Mouse (Mus musculus): ENCODE data around the gene Wdr13.

Wdr13 gene

GRCm38 (mm10) chrX:8132017-8132976, at the start of gene Wdr13:
Wdr13 (minus strand) TSS chrX:8132892.
- peak; percentile 73 for DNase-seq (ENCODE audit: low read depth, low spot score)

DNA sequence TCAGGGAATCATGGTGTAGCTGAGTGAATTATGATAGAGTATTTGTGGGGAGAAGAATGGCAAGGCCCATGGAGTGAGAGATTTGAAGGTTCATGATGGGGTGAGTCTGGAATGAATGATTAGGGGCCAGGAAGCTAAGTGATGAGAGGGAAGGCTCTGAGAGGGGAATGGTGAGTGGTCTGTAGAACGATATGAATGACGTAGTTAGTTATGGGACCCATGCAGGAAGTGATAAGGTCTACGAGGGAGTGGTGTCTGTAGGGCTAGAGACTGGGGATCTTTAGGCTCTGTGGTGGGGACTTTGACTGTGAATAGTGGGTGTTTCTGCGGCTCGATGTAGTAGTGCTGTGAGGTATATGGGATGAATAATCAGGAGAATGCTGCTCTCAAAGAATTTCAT, 47.0 kb upstream of the Wdr13 start:
- no peak for DNase-seq (ENCODE audit: low read depth, low spot score)

DNA sequence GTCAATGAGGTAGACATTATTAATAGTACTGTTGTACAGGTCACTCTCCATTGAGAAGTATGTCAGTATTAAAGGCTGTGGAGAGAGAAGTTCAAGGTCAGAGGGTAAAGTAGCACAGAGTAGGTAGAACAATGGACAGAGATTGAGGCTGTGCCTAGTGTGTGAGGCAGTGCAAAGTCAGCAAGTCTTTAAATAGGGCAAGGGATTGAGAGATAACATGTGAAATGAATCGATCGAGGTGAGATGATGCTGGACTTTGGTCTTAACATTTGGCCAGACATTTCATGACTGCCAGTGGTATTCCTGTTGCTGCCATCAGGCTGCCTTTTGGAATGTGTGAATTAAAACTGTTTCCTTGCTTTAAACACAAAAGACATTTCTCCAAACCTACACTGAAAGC, 46.2 kb upstream of the Wdr13 start:
- no peak for DNase-seq (ENCODE audit: low read depth, low spot score)

GRCm38 (mm10) chrX:8175504-8176385, 43.1 kb upstream of the Wdr13 start, which contains the start of gene Tbc1d25:
Tbc1d25 (minus strand) TSS chrX:8176181.
- peak; percentile 73 for DNase-seq (ENCODE audit: low read depth, low spot score)

DNA sequence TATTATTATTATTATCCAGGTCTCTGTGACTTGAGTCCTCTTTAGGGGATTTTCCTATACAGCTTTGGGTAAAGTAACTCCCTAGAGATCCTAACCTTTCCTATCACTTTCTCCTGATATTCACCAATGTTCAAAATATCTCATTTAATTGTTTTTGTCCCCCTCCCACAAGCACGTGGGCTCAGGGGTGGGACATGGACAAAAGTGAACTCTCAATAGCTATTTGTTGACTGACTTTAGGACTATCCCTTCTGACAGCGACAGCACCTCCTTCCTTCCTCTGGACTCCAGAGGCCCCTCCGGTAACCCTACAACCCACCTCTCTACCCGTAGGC, 42.4 kb upstream of the Wdr13 start:
- no peak for DNase-seq (ENCODE audit: low read depth, low spot score)

DNA sequence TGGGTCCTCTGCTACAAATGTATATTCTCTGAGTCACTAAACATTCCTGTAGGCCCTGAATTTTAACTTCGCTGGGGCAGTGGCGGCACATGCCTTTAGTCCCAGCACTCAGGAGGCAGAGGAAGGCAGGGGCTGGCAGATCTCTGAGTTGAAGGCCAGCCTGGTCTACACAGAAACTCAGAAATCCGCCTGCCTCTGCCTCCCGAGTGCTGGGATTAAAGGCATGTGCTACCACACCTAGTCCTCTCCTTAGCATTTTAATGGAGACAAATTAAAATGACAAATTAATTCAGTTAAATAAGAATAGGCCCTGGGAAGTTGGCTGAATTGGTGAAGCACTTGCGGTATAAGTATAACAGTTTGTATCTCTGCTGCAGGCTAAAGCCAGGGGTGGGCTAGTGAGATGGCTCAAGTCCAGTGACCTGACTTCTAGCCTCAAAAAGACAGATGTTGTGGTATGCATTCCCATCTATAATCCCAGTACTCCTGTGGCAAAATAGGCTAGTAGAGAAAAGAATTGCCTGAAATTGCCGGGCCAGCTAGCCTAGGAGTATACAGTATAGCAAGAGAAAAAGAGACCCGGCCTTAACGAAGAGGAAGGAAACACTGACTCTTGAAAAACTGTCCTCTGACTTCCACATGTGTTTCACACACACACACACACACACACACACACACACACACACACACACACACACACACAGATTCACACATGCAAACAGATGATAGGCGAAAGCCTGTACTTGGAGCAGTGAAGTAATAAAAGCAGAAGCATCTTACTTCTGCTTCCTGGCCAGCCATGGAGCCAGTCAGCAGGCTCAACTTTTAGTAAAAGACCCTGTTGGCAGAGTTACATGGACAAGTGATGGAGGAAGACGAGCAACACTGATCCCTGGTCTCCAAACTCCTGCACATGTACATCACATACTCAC, 35.3 kb upstream of the Wdr13 start:
- DNase-seq (ENCODE audit: low read depth, low spot score): no peak

DNA sequence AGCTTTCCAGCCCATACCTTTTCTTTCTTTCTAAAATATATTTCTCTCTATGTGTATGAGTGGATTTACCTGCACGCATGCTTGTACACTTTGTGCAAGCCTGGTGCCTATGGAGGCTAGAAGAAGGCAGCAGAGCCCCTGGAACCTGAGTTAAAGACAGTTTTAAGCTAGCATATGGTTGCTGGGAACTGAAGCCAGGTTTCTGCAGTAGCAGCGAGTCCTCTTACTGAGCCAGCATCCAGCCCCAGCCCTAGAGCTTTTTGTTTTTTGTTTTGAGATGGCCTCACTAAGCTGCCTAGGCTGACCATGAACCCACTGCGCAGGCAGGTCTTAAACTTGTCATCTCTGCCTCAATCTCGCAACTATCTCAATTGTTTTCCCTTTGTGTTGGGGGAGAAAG, 31.8 kb upstream of the Wdr13 start:
- DNase-seq (ENCODE audit: low read depth, low spot score): no peak

DNA sequence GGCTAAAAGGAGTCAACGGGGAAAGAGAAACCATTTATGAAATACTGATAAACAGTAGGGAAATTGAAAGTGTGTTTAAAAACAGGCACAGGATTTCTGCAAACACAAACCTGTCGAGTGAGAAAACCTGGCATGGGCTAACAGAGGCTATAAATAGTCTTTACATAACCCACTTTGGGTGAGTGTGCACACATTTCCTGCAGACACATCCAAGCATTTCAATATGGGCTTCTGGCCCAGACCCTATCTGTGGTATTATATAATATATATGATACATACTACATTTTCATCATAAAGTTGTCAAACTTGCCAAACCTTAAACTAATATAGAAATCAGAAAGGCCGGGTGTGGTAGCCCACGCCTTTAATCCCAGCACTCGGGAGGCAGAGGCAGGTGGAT, 30.4 kb upstream of the Wdr13 start:
- no peak for DNase-seq (ENCODE audit: low read depth, low spot score)

DNA sequence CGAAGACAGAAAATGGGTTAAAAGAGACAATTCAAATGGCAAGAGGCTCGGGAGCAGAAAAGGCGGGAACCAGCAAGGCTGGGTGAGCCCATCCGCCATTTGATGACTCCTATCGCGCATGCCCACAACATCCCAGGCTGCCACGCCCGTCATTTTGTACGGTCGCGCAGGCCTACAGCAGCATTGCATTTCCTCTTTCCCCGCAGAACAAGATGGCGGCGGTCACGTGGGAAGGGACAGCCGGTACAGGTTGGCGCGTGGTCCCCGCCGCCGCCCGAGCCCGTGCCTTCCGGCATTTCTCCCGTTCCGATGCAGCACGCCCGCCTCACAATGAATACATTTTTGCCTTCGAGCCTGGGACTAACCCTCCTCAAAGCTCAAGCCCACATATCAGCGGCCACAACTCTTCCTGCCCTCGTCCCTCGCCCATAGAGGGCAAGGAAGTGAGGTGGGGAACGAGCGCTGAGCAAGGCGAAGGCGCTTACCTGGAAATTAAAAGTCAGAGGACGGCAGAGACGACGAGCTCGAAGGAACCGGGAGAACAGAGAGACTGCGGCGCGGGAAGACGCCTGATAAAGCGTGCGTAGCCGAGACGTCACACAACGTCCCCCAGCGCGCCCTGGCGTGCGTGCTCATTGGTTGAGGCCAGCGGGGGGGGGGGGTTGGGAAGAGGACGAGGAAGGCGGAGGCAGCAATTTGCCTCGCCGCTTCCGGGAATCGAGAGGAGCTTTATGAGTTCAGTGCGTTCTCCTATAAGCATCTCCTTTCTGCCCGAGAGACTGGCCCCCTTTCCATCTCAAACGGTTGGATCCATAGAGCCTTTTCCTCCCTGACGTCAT, 12.7 kb upstream of the Wdr13 start, which contains the start of gene Rbm3:
TSS of gene Rbm3 (minus strand) at position 728 of the 839 bp plus-strand sequence.
- DNase-seq (ENCODE audit: low read depth, low spot score): peak; percentile 82

DNA sequence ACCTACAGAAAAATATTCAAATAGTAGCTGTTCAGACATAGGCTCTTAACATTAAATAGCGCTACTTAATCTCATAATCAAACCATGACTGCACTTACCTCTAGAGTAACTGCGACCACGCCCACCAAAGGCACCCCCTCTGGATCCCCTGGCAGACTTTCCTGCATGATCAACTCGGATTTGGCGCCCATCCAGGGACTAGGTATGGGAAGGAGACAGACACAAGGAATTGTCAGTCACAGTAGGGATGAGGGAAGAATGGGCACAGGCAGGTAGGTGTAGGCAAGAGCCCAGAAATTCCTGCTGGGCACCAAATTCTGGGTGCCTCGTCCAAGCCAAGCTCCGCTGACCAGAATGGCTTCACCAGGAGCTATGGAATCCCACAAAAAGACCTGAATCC, 11.1 kb upstream of the Wdr13 start:
- no peak for DNase-seq (ENCODE audit: low read depth, low spot score)

- DNase-seq (ENCODE audit: low read depth, low spot score): no peak
Measured at GRCm38 (mm10) chrX:8142948-8143347, 10.3 kb upstream of the Wdr13 start.

GRCm38 (mm10) chrX:8141058-8141457, 8.4 kb upstream of the Wdr13 start:
- no peak for DNase-seq (ENCODE audit: low read depth, low spot score)

GRCm38 (mm10) chrX:8140446-8140845, 7.8 kb upstream of the Wdr13 start:
- no peak for DNase-seq (ENCODE audit: low read depth, low spot score)

- DNase-seq (ENCODE audit: low read depth, low spot score): no peak
Measured at GRCm38 (mm10) chrX:8139480-8139879, 6.8 kb upstream of the Wdr13 start.

GRCm38 (mm10) chrX:8135886-8136285, 3.2 kb upstream of the Wdr13 start:
- DNase-seq (ENCODE audit: low read depth, low spot score): no peak

DNA sequence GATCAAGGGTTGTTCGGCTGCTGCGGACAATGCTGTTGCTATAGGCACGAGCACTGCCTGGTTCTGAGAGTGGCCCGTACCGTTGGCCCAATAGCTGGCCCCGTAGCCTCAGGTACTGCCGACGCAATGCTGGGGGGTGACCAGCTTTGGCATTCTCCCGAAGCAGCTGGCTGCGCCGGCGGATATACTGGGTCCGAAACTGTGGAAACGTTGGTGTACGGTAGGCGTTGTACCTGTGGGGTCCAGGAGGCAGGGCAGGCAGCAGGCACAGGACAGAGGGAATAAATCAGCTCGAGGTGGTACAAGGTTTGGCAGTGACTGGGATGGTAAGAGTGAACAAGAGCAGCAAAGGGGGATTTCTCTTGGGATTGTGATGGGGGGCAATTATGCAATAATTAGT, 1.3 kb downstream of the Wdr13 start:
- no peak for DNase-seq (ENCODE audit: low read depth, low spot score)

- DNase-seq (ENCODE audit: low read depth, low spot score): no peak
Measured at GRCm38 (mm10) chrX:8125235-8125634, 7.5 kb downstream of the Wdr13 start.

DNA sequence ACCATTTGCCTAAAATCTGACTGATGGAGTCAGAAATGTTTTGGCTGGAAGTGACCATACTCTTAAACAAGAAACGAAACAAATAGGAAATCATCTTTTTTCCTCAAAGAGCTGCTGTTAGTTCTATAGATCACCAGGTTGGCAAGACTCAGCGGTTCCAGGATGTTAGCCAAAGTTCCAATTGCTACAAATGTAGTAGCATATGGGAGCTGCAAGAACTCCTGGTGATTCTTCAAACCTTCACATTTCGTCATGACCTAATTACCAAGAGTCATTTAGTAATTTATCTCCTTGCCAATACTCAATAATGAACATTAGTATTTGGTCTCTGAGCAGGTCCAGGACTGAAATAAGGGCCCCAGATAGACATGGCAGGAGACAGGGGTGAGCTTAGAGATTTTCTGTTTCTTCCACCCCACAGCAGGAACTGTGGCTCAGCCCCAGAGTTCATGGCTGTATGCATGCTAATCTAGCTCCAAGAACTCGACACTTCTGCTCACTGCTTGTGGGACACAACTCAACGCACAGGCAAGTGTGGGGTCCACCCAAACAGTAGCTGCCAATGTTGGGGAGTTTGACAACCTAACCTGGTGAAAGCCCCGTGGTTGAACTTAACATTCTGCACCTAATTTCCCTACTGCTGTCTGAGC, 8.7 kb downstream of the Wdr13 start:
- DNase-seq (ENCODE audit: low read depth, low spot score): no peak

DNA sequence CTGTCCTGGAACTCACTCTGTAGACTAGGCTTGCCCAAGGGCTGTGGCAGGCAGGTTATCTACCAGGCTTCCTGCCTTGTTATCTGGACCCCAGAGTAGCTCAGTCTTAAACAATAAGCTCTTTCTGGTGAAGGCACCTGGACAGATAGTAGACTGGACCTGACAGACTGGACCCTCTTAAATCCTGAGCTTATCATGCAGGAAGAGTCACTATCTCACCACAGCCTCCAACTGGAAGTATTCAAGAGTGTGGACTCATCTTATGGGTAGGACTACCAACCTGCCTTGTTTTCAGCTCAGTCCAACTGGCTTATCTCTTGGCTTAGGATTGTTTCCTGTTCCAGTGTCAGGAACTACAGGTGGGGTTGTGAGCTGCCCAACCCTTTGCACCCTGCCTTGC, 15.4 kb downstream of the Wdr13 start:
- DNase-seq (ENCODE audit: low read depth, low spot score): no peak

DNA sequence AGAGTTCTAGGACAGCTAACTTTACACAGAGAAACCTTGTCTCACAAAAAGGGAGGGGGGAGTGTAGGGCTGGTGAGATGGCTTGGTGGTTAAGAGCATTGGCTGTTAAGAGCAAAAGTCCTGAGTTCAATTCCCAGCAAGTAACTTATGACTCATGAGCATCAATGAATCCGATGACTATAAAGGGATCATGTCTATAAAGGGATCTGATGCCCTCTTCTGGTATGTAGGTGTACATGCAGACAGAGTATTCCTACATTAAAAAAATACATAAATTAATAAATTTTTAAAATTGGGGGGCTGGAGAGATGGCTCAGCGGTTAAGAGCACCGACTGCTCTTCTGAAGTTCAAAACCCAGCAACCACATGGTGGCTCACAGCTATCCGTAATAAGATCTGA, 17.4 kb downstream of the Wdr13 start:
- no peak for DNase-seq (ENCODE audit: low read depth, low spot score)
